In genomic region chr11:22089346-22089745, GRCm38 (mm10) we compare ENCODE assay signal across 32 mouse cellular contexts.
"Had no signal": no experiment of that assay in that cellular context is flagged by ENCODE, and none has a peak within 500 bp of the region (broad histone marks: within the 10 kb centered on the region; RNA-seq: fewer than 3 reads in every experiment).

No protein-coding gene starts in this region.

- ATAC-seq: liver, embryonic 12.5 days; liver, postnatal 0 days; lung, postnatal 0 days; midbrain, embryonic 13.5 days; midbrain, embryonic 15.5 days; midbrain, embryonic 16.5 days had no signal

- H3K9me3 ChIP-seq: limb, embryonic 10.5 days; limb, embryonic 12.5 days; limb, embryonic 13.5 days; limb, embryonic 15.5 days; liver, embryonic 12.5 days; liver, embryonic 13.5 days; liver, embryonic 15.5 days; lung, embryonic 15.5 days; megakaryocyte, embryonic 14.5 days; midbrain, embryonic 10.5 days; midbrain, embryonic 12.5 days; midbrain, embryonic 13.5 days; midbrain, embryonic 15.5 days; neural tube, embryonic 12.5 days had no signal

- H3K27me3 ChIP-seq: limb, embryonic 12.5 days; limb, embryonic 13.5 days; limb, embryonic 15.5 days; liver, embryonic 12.5 days; liver, embryonic 13.5 days; liver, embryonic 15.5 days; lung, embryonic 15.5 days; megakaryocyte, embryonic 14.5 days; midbrain, embryonic 12.5 days; midbrain, embryonic 13.5 days; midbrain, embryonic 15.5 days; neural tube, embryonic 12.5 days had no signal

- H3K4me3 ChIP-seq: limb, embryonic 10.5 days; limb, embryonic 12.5 days; limb, embryonic 13.5 days; limb, embryonic 15.5 days; liver, embryonic 12.5 days; liver, embryonic 13.5 days; liver, embryonic 15.5 days; lung, embryonic 15.5 days; megakaryocyte, embryonic 14.5 days; midbrain, embryonic 10.5 days; midbrain, embryonic 12.5 days; midbrain, embryonic 13.5 days; midbrain, embryonic 15.5 days; myocyte; neural tube, embryonic 12.5 days had no signal

- H3K27ac ChIP-seq: limb, embryonic 10.5 days; limb, embryonic 12.5 days; limb, embryonic 13.5 days; limb, embryonic 15.5 days; liver, embryonic 12.5 days; liver, embryonic 13.5 days; liver, embryonic 14.5 days; liver, embryonic 15.5 days; lung, embryonic 15.5 days; macrophage; midbrain, embryonic 10.5 days; midbrain, embryonic 12.5 days; midbrain, embryonic 13.5 days; midbrain, embryonic 15.5 days; neural tube, embryonic 12.5 days had no signal

- H3K4me2 ChIP-seq: limb, embryonic 12.5 days; limb, embryonic 13.5 days; limb, embryonic 15.5 days; liver, embryonic 11.5 days; liver, embryonic 12.5 days; liver, embryonic 13.5 days; liver, embryonic 15.5 days; lung, embryonic 14.5 days; lung, embryonic 15.5 days; midbrain, embryonic 11.5 days; midbrain, embryonic 12.5 days; midbrain, embryonic 13.5 days; midbrain, embryonic 15.5 days; neural tube, embryonic 12.5 days had no signal

- DNase-seq: left cerebral cortex, postnatal 4 days; liver; liver, embryonic 13.5 days; liver, postnatal 0 days; lung, adult 18-20 months; lung, adult 2 months; lung, embryonic 14.5 days; lung, postnatal 10 days; lung, postnatal 14 days; lung, postnatal 36 days; lung, postnatal 4 days; midbrain, embryonic 14.5 days had no signal

- H3K9ac ChIP-seq: limb, embryonic 12.5 days; limb, embryonic 13.5 days; limb, embryonic 15.5 days; liver, embryonic 12.5 days; liver, embryonic 13.5 days; liver, embryonic 14.5 days; liver, embryonic 15.5 days; liver, postnatal 0 days; lung, embryonic 14.5 days; lung, embryonic 15.5 days; midbrain, embryonic 12.5 days; midbrain, embryonic 13.5 days; midbrain, embryonic 15.5 days; neural tube, embryonic 12.5 days had no signal

- H3K36me3 ChIP-seq: limb, embryonic 10.5 days; limb, embryonic 12.5 days; limb, embryonic 15.5 days; liver, embryonic 13.5 days; liver, embryonic 15.5 days; lung, embryonic 15.5 days; midbrain, embryonic 10.5 days; midbrain, embryonic 12.5 days; midbrain, embryonic 15.5 days; neural tube, embryonic 12.5 days had no signal

- H3K4me1 ChIP-seq: limb, embryonic 10.5 days; limb, embryonic 12.5 days; limb, embryonic 13.5 days; limb, embryonic 15.5 days; liver, embryonic 12.5 days; liver, embryonic 13.5 days; liver, embryonic 15.5 days; lung, embryonic 15.5 days; megakaryocyte, embryonic 14.5 days; midbrain, embryonic 13.5 days; midbrain, embryonic 15.5 days; neural tube, embryonic 12.5 days had no signal
